Mouse (Mus musculus) liver, adult 2 months (tissue): Measurements from ENCODE around the gene Lsm2. TPM values are rescaled to one million over a fixed set of nuclear protein-coding genes. Genes with fewer than 3 reads are reported as not detected.

Source experiments
- DNase-seq: peaks from one replicate; pipeline ENCODE4 v3.0.0-alpha.2; 2011; ENCODE audit warnings: low read depth, low spot score; ENCODE audit errors: extremely low read depth
- H3K27ac ChIP-seq: fragments of 200-500 bp; replicated peaks from 2 replicates; pipeline ENCODE4 v1.5.1; 2012; ENCODE audit warnings: low read depth, mild to moderate bottlenecking, control low read depth, inconsistent platforms, low read length; ENCODE audit not compliant: insufficient read depth
- H3K27me3 ChIP-seq: fragments of 200-500 bp; 2 replicates; pipeline ENCODE4 v1.6.1; 2012; ENCODE audit warnings: mild to moderate bottlenecking, moderate library complexity, low read length, inconsistent platforms; ENCODE audit not compliant: control insufficient read depth, insufficient read depth
- H3K36me3 ChIP-seq: fragments of 200-500 bp; 2 replicates; pipeline ENCODE4 v1.6.1; 2012; ENCODE audit warnings: low read length, inconsistent platforms; ENCODE audit not compliant: control insufficient read depth, insufficient read depth
- H3K4me1 ChIP-seq: fragments of 200-500 bp; 2 replicates; pipeline ENCODE4 v1.6.1; 2011; ENCODE audit warnings: low read length; ENCODE audit not compliant: control insufficient read depth, insufficient read depth
- H3K4me3 ChIP-seq: fragments of 200-500 bp; 2 replicates; pipeline ENCODE4 v1.5.1; 2011; ENCODE audit warnings: low read depth, mild to moderate bottlenecking, control low read depth, low read length, moderate library complexity; ENCODE audit not compliant: insufficient read depth
- H3K79me2 ChIP-seq: fragments of 200-500 bp; 2 replicates; pipeline ENCODE4 v1.6.1; 2012; ENCODE audit warnings: inconsistent platforms, mild to moderate bottlenecking, low read length, moderate library complexity; ENCODE audit not compliant: control insufficient read depth, insufficient read depth
- H3K9ac ChIP-seq: fragments of 200-500 bp; 2 replicates; pipeline ENCODE4 v1.6.1; 2012; ENCODE audit warnings: low read depth, mild to moderate bottlenecking, control low read depth, inconsistent platforms, low read length
- CTCF ChIP-seq: fragments of 200-500 bp; IDR thresholded peaks from 2 replicates; pipeline ENCODE4 v1.5.1; 2011; ENCODE audit warnings: low read depth, low read length, control low read depth
- POLR2A ChIP-seq: fragments of 200-500 bp; IDR thresholded peaks from 2 replicates; pipeline ENCODE4 v1.6.1; 2011; ENCODE audit warnings: low read length, control low read depth; ENCODE audit not compliant: insufficient read depth; ENCODE audit errors: extremely low read depth
- WGBS: fragments of 180-500 bp; shearing (Covaris S2); methylation state at CpG from one replicate; pipeline ENCODE4 v1.1.7; 2018; 5-methylcytosine and 5-hydroxymethylcytosine counted together
- polyA plus RNA-seq: library from polyadenylated mRNA; depleted of rRNA; stranded (reverse); fragments of >200 nt; gene quantifications from 2 replicates; pipeline ENCODE4 v1.2.3, GENCODE M21; 2012
- total RNA-seq: library from RNA; depleted of rRNA; stranded (reverse); fragments of >200 nt; gene quantifications from 2 replicates; pipeline ENCODE4 v1.2.3, GENCODE M21; 2014

Gene Lsm2
- total and polyA plus RNA-seq, 2 experiments: 7.9 to 63.0 TPM

- Histone ChIP-seq H3K36me3 (peaks cover 7% of the 10 kb centered on the region; the same call in 1 of the 2 replicates), H3K4me1 (peaks cover 7% of the 10 kb centered on the region), H3K9ac (no peak overlapping the region), H3K27me3 (no peaks in the 10 kb centered on the region), H3K27ac (no peak overlapping the region), H3K4me3 (no peak overlapping the region), H3K79me2 (peaks cover 5% of the 10 kb centered on the region; the same call in 1 of the 2 replicates)
- 70% methylated on average over 4 of the region's 4 CpGs for WGBS
- no peak for TF ChIP-seq CTCF
- TF ChIP-seq POLR2A: no peak
- no peak for DNase-seq
Observed at GRCm38 (mm10) chr17:34949553-34949969, 32.1 kb upstream of the Lsm2 start.

GRCm38 (mm10) chr17:34950514-34951455, 30.9 kb upstream of the Lsm2 start:
- Histone ChIP-seq H3K79me2 (peaks cover 5% of the 10 kb centered on the region; the same call in 1 of the 2 replicates), H3K4me3 (no peak overlapping the region), H3K36me3 (peaks cover 7% of the 10 kb centered on the region; the same call in 1 of the 2 replicates), H3K27ac (no peak overlapping the region), H3K27me3 (no peaks in the 10 kb centered on the region), H3K9ac (peak overlapping the region; percentile 86), H3K4me1 (peaks cover 7% of the 10 kb centered on the region)
- DNase-seq: no peak
- no peak for TF ChIP-seq CTCF
- TF ChIP-seq POLR2A: no peak
- 34% methylated on average over 10 of the region's 10 CpGs for WGBS

- H3K4me3 ChIP-seq: peak overlapping the region; percentile 90
- peak overlapping the region; percentile 55 for H3K27ac ChIP-seq
- WGBS: 1% methylated on average over 29 of the region's 29 CpGs
- peaks cover 5% of the 10 kb centered on the region; the same call in 1 of the 2 replicates for H3K79me2 ChIP-seq
- peaks cover 7% of the 10 kb centered on the region; the same call in 1 of the 2 replicates for H3K36me3 ChIP-seq
- TF ChIP-seq CTCF (no peak), POLR2A (no peak)
- H3K27me3 ChIP-seq: no peaks in the 10 kb centered on the region
- peaks cover 9% of the 10 kb centered on the region for H3K4me1 ChIP-seq
- no peak for DNase-seq
- peak overlapping the region; percentile 86 for H3K9ac ChIP-seq
Observed at GRCm38 (mm10) chr17:34951636-34952377, 29.9 kb upstream of the Lsm2 start.

GRCm38 (mm10) chr17:34952378-34953040, 29.2 kb upstream of the Lsm2 start:
- TF ChIP-seq CTCF (peak; percentile 52; the same call in 1 of the 2 replicates), POLR2A (peak; percentile 96)
- H3K27me3 ChIP-seq: no peaks in the 10 kb centered on the region
- H3K9ac ChIP-seq: peak overlapping the region; percentile 86
- peak overlapping the region; percentile 90 for H3K4me3 ChIP-seq
- peaks cover 7% of the 10 kb centered on the region; the same call in 1 of the 2 replicates for H3K36me3 ChIP-seq
- under 1% methylated on average over 23 of the region's 23 CpGs for WGBS
- H3K79me2 ChIP-seq: peaks cover 5% of the 10 kb centered on the region; the same call in 1 of the 2 replicates
- H3K4me1 ChIP-seq: peaks cover 8% of the 10 kb centered on the region
- H3K27ac ChIP-seq: peak overlapping the region; percentile 66
- peak; percentile 76 for DNase-seq

- Histone ChIP-seq H3K79me2 (peaks cover 5% of the 10 kb centered on the region; the same call in 1 of the 2 replicates), H3K27me3 (no peaks in the 10 kb centered on the region), H3K36me3 (peaks cover 7% of the 10 kb centered on the region; the same call in 1 of the 2 replicates), H3K4me3 (no peak overlapping the region), H3K9ac (no peak overlapping the region), H3K4me1 (peaks cover 7% of the 10 kb centered on the region), H3K27ac (no peak overlapping the region; the same call in 1 of the 2 replicates)
- no peak for DNase-seq
- TF ChIP-seq POLR2A (no peak), CTCF (no peak)
- 89% methylated on average over 3 of the region's 3 CpGs for WGBS
Observed at GRCm38 (mm10) chr17:34953258-34953657, 28.4 kb upstream of the Lsm2 start.
